Mouse (Mus musculus): ENCODE data around the gene Slc9a9.

- no peak for TF ChIP-seq CHD1 (IDR thresholded peaks at IDR 0.05; ENCODE audit: low read depth, low read length)
- no peak for TF ChIP-seq CTCF (IDR thresholded peaks at IDR 0.05 in 2 of 3, conservative IDR thresholded peaks at IDR 0.05 in 1 of 3; ENCODE audit: control insufficient read depth in 1 of 3, insufficient read depth in 1 of 3, low read depth in 2 of 3, low read length in 3 of 3, poor library complexity in 1 of 3, severe bottlenecking in 1 of 3)
Measured at GRCm38 (mm10) chr9:95263867-95264509, 594.3 kb downstream of the Slc9a9 start.

Measured in MEL (cell line).